Mouse (Mus musculus) heart, adult 8-10 months (tissue): ENCODE measurements around the gene Snapc5. TPM values are rescaled to one million over a fixed set of nuclear protein-coding genes. Genes with fewer than 3 reads are reported as not detected.
"Not testable (repeated sequence)": the region's sequence is repeated elsewhere in the genome, so short reads cannot be mapped to it uniquely, and the experiment has no call there.

ENCODE experiments used
- DNase-seq: peaks from one replicate; pipeline ENCODE4 v3.0.0; 2022; ENCODE audit warnings: low spot score
- total RNA-seq, 4 experiments: library from RNA; stranded (reverse); gene quantifications; 2 replicates each; pipeline ENCODE4 v1.2.4; 2022

Gene Snapc5
- total RNA-seq, 4 experiments from 2014 or later = 19.0 to 28.0 (median 23.1) TPM

DNA sequence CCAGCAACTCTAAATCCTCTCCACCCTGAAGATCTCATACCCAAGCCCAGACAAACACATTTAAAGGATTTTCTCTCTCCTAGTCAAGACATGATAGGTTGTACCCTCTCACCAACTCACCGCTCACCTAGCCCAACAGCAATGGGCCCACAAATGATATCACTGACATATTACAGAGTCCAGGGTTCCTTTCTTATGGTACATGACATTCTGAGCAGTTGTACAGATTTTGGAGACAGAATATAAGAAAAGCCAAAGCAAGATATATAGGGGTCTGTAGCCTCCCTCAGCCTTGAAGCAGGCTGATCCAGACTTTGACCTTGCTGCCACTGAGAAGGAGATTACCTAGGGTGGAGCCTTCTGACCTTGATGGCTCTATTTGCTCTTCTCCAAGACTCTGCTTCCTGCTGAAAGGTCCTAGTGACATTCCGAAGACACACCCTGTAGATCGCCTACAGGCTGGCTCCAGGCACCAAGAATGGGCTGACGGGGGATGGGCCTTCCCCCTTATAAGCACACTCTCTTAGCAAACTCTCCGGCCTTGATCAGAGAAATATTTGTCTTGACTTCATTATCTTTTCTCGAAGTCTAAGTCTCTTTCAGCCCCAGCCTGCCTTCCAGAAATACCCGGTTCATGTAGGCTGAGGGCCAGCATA lies 19.8 kb downstream of the Snapc5 start:
- not testable (repeated sequence) for DNase-seq

DNA sequence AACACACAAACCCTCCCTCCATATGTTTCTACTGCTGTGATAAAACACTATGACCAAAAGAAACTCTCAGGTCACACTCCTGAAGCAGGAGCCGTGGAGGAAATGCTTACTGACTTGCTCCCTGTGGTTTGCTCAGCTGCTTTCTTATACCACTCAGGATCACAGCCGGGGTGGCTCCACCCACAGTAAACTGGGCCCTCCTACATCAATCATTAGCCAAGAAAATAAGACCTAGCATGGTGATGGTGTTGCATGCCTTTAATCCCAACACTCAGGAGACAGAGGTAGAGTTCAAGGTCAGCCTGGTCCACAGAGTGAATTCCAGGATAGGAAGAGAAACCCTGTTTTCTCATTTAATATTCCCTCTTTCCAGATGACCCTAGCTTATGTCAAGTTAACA lies 20.8 kb downstream of the Snapc5 start:
- no peak for DNase-seq

DNA sequence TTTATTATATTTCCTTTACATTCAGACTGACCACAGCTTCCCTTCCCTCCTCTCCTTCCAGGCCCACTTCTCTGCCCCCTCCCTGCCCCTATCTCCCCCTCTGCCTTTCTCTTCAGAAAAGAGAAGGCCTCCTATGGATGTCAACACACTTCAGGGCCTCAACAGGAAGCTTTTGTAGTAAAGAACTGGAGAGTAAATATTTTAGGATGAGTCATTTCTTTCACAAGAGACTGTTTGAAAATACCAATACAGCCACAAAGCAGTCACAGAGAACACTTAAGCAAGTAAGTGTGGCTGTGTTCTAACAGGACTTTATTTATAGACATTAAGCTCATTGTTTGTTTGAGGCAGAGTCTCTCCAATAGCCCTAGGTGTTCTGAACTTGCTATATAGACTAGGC lies 23.3 kb downstream of the Snapc5 start:
- DNase-seq = no peak

DNA sequence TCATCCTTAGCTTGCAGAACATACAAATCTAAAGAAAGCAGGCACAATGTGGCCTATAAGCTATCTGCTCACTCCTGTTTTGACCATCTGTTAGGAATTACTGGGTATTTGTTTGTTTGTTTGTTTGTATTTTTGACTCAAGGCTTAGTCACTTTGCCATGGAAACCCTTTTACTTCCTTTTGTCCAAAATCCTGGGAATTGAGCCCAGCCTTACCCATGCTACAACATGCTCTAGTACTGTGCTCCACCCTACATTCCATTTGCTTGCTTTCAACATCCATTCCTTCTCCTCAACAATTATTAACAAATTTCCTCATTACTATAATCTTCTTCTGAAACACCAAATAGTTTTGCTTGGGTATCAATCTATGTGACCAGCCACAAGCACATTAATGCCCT lies 23.8 kb downstream of the Snapc5 start:
- no peak for DNase-seq

DNA sequence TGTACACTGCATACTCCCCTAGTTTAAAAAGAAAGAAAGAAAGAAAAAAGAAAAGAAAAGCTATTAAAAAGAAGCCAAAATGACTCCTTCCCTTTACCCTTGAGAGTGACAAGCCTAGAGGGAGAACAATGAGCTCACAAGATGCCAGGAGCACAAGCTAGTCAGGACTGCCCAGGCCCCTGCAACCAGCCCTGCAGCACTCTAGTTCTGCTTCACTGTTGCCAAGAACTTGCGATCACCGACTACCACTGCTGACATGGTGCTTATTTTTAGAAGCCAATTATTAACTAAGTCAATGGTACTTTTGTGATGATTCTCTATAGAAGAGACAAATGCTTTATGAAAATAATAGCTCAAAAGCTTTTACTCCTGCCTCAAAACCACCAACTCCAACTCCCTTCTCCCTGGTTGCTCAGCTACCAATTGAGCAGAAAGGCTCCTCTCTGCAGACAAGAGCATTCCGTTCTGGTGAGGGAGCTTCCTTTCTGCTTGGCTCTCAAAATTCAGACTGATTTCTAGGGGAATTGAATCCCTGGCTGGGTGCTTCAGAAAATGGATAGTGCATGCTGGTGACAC lies 28.5 kb downstream of the Snapc5 start:
- DNase-seq = peak; percentile 28

DNA sequence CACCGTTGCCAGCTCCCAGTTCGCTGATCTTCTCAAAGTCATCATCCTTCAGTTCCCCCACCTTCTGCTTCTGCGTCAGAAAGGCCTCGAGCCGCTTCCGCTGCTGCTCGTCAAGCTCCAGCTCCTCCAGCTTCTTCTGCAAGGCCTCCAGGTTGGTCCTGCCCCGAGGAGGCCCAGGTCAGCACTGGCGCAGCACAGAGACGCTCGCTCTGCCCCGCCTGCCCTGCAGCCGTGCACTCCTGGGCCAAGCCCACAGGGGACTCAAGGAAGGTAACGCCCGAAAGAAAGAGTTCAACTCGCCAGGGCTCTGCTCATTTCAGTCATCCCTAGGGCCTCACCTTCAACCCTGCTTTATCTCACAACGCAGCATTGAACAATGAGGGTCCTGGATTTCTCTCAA lies 35.4 kb downstream of the Snapc5 start:
- DNase-seq = no peak

DNA sequence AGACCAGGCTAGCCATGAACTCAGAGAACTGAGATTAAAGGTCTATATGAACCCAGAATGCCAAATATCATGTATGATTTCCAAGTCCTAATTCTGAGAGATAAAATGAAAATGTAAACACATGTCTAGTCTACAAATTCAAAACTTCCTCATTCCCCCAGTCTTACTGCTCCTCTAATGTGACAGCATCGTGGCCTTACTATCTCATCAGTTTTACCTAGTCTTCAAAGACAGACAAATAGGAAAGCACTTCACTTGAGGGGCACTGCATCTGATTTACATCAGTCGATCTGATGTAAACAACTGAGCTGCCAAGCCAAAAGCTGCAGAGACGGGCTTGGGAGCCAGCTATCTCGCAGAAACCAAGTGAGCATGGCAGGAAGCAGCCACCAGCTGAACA lies 37.0 kb downstream of the Snapc5 start:
- no peak for DNase-seq

DNA sequence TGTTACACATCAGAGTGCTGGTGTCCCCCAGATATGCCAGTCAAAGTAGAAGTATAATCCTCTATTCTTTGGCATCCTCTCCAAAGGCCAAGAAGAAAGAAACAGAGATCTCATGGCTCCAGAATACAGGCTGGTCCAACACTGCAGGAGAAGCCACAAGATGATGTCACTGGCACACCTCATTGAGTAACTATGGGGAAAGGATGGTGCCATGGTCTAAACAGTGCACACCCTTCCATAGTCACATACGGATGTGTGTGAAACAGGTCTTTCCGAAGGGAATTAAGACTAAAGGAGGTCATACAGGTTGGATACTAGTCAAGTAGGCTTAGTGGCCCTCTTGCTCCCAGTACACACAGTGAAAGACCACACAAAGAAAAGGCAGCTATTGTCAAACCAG lies 37.6 kb downstream of the Snapc5 start:
- no peak for DNase-seq

DNA sequence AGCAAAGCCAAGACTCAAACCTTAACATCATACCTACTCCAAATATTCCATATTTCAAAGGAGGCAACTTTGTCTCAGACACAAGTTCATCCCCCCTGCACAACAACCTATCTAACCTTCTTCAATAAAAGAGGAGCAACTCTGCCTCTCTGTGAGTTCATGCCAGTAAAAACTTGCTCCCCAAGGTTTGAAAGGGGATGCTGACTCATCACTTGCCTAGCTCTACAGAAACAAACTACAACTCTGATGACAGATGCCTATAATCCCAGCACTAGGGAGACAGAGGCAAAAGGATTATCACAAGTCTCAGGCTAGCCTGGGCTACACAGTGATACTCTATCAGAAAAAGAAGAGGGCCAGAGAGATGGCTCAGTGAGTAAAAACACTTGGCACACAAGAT lies 38.8 kb downstream of the Snapc5 start:
- DNase-seq = no peak

DNA sequence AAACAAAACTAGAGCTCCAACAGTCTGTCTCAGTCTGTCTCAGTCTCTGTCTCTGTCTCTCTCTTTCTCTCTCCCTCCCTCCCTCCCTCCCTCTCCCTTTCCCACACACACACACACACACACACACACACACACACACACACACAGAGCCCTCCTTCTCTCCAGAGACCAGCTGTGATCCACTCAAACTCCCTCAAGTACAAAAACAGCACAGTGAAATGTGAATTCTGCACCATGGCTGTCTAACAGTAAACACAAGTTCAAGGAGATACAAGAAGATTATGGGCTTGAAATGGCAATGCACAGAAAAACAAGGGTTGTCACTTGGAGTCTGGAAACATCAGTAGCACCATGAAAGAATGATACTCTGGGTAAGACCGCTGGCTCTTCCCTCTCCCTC lies 40.2 kb downstream of the Snapc5 start:
- no peak for DNase-seq

DNA sequence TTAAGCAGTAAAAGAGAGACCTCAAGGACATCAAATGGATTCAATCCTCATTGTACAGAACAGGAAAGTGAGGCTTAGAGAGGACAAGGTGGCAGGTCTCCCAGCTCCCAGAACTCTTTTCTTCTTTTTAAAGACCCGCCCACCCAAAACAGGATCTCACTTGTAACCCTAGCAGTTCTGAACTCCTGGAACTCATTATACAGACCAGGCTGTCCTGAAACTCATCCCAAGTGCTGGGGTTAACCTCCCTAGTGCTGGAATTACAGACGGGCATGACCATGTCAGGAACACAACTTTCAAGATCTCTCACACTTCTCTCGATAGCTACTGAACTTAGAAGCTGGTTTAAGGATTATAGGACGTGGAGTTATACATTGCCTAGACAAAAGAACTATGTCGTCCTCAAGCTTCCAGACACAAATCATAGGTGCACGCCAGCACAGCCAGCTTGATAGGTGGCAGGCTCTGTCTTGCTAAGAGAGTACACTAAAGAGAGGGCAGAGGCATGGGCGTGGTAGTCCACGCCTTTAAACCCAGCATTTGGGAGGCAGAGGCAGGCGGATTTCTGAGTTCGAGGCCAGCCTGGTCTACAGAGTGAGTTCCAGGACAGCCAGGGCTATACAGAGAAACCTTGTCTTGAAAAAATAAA lies 40.8 kb downstream of the Snapc5 start:
- no peak for DNase-seq

DNA sequence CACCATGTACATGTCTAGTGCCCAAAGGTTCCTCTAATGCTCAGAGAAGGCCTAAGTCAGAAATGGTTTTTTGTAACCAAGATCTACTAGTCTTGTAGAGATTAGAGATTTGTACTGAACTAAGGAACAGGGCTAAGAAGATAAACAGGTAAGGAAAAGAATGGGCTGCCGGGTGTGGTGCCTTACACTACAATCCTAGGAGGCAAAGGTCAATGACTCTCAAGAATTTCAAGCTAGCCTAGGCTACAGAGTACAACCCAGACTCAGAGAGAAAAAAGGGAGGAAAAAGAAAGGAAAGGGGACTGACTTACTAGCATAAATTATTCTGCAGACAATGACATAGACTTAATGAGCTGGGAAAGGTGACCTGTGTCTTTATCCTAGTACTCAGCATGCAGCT lies 41.5 kb downstream of the Snapc5 start:
- no peak for DNase-seq

DNA sequence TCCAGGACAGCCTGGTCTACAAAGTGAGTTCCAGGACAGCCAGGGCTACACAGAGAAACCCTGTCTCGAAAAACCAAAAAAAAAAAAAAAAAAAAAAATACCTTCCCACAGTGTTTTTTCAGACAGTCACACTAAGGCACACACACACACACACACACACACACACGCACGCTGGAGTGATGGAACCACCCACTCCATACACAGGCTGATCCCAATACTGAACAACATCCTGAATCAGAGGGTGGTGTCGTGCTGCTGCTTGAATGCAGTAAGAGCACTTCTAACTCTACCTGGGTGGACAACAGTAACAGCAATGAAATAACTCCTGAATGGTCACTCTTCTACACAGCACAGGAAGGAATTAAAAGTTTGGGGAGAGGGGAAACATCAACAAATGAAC lies 42.4 kb downstream of the Snapc5 start:
- no peak for DNase-seq

DNA sequence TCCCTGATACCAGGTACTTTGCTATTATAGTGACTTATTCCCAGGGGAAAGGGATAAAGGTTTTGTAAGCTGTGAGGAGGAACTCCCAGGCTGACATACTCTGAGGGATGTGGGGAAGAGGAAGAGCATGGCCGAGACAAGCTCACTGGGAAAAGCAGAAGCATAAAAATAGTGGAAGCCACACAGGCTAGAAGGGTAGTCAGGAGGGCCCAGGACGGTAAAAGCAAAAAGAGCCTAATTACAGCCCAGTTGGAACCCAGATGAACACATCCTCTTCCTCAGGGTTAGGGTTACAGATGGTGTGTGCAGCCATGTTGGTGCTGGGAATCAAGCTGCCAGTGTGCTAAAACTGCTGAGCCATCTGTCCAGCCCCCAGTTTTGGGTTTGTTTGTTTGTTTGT lies 43.0 kb downstream of the Snapc5 start:
- DNase-seq = no peak

DNA sequence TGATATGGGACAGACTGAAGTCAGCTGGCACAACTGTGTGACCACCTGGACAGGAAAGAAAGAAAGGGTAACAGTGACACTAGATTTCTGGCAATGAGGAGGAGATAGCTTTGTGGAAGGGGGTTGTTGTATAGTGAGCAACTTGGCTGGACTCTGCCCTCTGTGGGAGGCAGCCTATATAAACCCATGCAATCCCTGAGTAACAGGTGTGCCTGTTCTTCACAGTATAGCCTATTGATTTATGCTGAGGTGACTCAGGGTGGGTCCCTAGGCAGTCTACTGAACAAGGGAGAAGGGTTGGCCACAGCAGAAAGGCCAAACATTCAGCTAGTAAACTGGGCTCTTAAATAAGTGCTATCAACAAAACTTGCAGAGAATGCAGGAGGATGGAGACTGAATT lies 46.7 kb downstream of the Snapc5 start:
- DNase-seq = no peak

DNA sequence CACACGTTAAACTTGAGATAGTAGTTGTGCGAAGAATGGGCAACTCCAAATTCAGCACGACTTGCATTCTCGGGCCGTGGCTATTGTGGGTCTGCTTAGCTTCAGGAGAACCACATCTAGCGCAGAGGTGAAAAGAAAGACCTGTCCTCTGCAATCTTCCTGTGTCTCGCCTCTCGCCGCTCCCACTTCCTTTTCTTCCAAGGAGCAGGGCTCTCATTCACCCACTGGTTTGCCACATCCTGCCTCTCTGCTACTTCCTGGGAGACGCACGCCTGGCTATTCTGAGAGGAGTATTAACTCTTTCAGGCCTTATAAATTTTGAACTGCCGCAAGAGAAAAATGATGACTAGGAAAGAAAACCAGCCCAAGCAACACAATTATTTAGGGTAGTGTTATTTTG lies 48.7 kb downstream of the Snapc5 start:
- DNase-seq = no peak

DNA sequence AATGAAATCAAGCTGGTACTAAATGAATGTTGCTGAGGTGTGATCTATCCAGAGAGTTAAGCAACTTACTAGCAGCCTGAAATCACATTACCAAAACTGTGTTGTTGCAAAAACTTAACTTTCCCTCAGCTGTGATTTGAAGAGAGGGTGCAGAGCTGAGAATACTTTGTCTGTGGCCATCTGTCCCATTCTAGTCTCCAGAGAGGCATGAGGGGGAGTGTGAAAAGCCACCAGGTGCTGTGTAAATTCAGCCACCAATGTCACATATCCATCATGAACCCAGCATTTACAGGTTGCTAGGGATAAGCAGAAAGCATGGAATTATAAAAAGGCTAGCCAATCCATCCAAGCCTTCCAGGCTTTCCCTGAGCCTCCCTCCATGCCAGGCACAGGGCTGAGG lies 49.9 kb downstream of the Snapc5 start:
- no peak for DNase-seq

DNA sequence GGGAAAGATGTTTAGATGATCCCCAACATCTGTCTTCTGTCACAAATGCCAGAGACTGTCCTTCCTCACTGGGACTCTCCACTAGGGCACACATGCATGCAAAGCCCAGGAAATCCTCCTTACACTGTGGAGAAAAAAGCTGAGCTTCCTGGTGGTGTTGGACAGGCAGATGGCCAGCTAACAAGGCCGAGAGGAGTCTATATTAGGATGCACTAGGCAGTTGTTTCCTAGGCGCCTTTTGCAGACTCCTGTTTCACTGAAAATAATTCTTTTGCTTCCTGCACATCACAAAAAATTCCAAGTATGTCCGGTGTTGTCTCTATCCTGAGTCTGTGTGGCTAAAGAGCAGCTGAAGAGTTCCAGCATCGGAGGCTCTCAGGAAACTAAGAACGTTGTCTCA lies 52.1 kb downstream of the Snapc5 start:
- DNase-seq = peak; percentile 37

DNA sequence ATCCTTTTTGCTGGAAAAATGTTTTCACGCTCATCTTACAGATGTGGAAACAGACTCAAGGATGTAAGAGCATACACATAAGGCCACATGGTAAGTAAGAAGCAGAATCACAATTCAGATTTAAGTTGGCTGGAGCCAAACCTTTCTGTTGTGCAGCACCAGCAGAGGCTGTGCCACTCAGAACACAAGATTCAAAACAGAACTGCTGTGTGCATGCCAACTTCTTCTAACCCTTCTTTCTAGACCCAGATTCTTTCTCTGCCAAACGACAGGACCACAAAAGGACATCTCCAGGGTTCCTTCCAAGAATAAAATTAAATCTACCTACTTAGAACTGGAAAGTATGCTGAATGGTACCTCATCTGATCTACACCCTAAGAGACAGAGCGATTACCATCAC lies 52.6 kb downstream of the Snapc5 start:
- DNase-seq = no peak

DNA sequence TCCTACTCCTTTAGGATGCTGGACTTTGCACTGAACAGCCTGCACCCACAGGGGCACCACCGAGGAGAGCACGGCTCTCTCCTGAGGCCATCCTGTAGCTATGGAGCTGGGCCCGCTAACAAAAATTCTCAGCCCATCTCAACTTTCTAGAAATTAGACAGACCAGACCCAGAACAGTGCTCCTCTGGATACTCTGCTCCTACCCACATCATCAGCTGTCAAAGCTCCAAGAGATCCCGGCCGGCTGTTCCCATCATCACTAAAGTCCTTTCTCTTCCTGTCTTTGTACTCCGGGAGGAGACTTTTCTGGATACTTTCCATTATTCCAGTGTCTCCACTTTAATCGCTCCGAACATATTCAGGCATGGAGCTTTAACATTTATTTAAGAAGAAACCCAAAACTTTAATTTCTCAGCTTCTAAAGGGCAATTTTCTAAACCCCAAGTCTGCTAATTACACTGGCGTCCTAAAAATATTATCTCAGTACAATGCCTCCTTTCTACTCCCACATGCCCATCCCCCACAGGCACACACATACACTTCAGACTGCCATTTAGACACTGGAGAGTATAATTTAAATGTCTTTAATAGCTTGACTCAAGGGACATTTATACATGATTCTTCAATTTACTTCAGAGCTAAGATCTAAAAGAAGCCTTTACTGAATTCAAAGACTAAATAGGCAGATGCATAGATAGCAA lies 53.3 kb downstream of the Snapc5 start:
- DNase-seq = peak; percentile 50
